Mouse (Mus musculus) MEL (cell line): ENCODE measurements around the gene Col26a1. TPM values are rescaled to one million over a fixed set of nuclear protein-coding genes. Genes with fewer than 3 reads are reported as not detected.

ENCODE experiments used
- DNase-seq: peaks from one replicate; pipeline ENCODE4 v3.0.0; 2011; ENCODE audit warnings: low read depth, low spot score
- H3K27ac ChIP-seq: 2 replicates; pipeline ENCODE4 v1.5.1; 2012; ENCODE audit warnings: low read depth, mild to moderate bottlenecking, control low read depth, low read length, moderate library complexity; ENCODE audit not compliant: control insufficient read depth
- H3K27me3 ChIP-seq, 2 experiments: fragments of 150-350 bp in 1 of 2; sonication (generic) in 1 of 2; 2 replicates each; pipeline ENCODE4 v1.6.1; 2012; ENCODE audit warnings: low read length in 2 of 2, mild to moderate bottlenecking in 2 of 2, improper control_type of control experiment in 1 of 2, moderate library complexity in 1 of 2; ENCODE audit not compliant: insufficient read depth in 2 of 2, control insufficient read depth in 1 of 2
- H3K36me3 ChIP-seq, 2 experiments: 2 replicates each; pipeline ENCODE4 v1.6.1; 2012 to 2014; ENCODE audit warnings: low read length in 2 of 2, improper control_type of control experiment in 1 of 2, inconsistent platforms in 1 of 2, mild to moderate bottlenecking in 1 of 2; ENCODE audit not compliant: insufficient read depth in 2 of 2, control insufficient read depth in 1 of 2
- H3K4me1 ChIP-seq, 2 experiments: fragments of 150-350 bp in 1 of 2; sonication (generic) in 1 of 2; 2 replicates each; pipeline ENCODE4 v1.6.1; 2012; ENCODE audit warnings: low read length in 2 of 2, improper control_type of control experiment in 1 of 2, mild to moderate bottlenecking in 1 of 2; ENCODE audit not compliant: insufficient read depth in 2 of 2, control insufficient read depth in 1 of 2
- H3K4me3 ChIP-seq, 2 experiments: fragments of 150-350 bp in 1 of 2; sonication (generic) in 1 of 2; 2 replicates each; pipeline ENCODE4 v1.5.1; 2012; ENCODE audit warnings: low read depth in 2 of 2, low read length in 2 of 2, mild to moderate bottlenecking in 2 of 2, moderate library complexity in 2 of 2, control low read depth in 1 of 2, improper control_type of control experiment in 1 of 2; ENCODE audit not compliant: control insufficient read depth in 1 of 2, insufficient read depth in 1 of 2
- H3K79me2 ChIP-seq: 2 replicates; pipeline ENCODE4 v1.6.1; 2012; ENCODE audit warnings: mild to moderate bottlenecking, low read length, moderate library complexity; ENCODE audit not compliant: control insufficient read depth, poor library complexity, insufficient read depth
- H3K9ac ChIP-seq: 2 replicates; pipeline ENCODE4 v1.6.1; 2012; ENCODE audit warnings: low read depth, mild to moderate bottlenecking, control low read depth, low read length, moderate library complexity; ENCODE audit not compliant: control insufficient read depth, poor library complexity, severe bottlenecking
- H3K9me3 ChIP-seq: fragments of 150-350 bp; sonication (generic); replicated peaks from 2 replicates; pipeline ENCODE4 v1.6.1; 2012; ENCODE audit warnings: mild to moderate bottlenecking, low read length, improper control_type of control experiment, moderate library complexity; ENCODE audit not compliant: insufficient read depth
- CHD1 ChIP-seq: IDR thresholded peaks from 2 replicates; pipeline ENCODE4 v1.6.1; 2012; ENCODE audit warnings: low read depth, mild to moderate bottlenecking, inconsistent platforms, low read length, improper control_type of control experiment
- CHD2 ChIP-seq: IDR thresholded peaks from 2 replicates; pipeline ENCODE4 v1.6.1; 2011; ENCODE audit warnings: low read length, improper control_type of control experiment
- CTCF ChIP-seq, 3 experiments: IDR thresholded peaks in 2 of 3; conservative IDR thresholded peaks in 1 of 3; 2 replicates each; pipeline ENCODE4 v1.5.1; 2011 to 2012; ENCODE audit warnings: low read length in 3 of 3, low read depth in 2 of 3, mild to moderate bottlenecking in 2 of 3, improper control_type of control experiment in 1 of 3, inconsistent platforms in 1 of 3, mixed read lengths in 1 of 3, moderate library complexity in 1 of 3; ENCODE audit not compliant: control insufficient read depth in 1 of 3, insufficient read depth in 1 of 3, poor library complexity in 1 of 3, severe bottlenecking in 1 of 3
- ELF1 ChIP-seq: IDR thresholded peaks from 2 replicates; pipeline ENCODE4 v1.6.1; 2014; ENCODE audit warnings: low read depth, mild to moderate bottlenecking, inconsistent platforms, low read length, improper control_type of control experiment, moderate library complexity
- EP300 ChIP-seq, 2 experiments: IDR thresholded peaks; 2 replicates each; pipeline ENCODE4 v1.6.1; 2011; ENCODE audit warnings: improper control_type of control experiment in 2 of 2, low read length in 2 of 2, low read depth in 1 of 2, mild to moderate bottlenecking in 1 of 2
- GABPA ChIP-seq: IDR thresholded peaks from 2 replicates; pipeline ENCODE4 v1.6.1; 2012; ENCODE audit warnings: low read depth, mild to moderate bottlenecking, inconsistent platforms, low read length, improper control_type of control experiment, moderate library complexity
- GATA1 ChIP-seq: IDR thresholded peaks from 2 replicates; pipeline ENCODE4 v1.6.1; 2011; ENCODE audit warnings: low read depth, low read length, improper control_type of control experiment
- HCFC1 ChIP-seq: IDR thresholded peaks from 2 replicates; pipeline ENCODE4 v1.6.1; 2012; ENCODE audit warnings: low read depth, mild to moderate bottlenecking, inconsistent platforms, low read length, improper control_type of control experiment, moderate library complexity
- JUND ChIP-seq: IDR thresholded peaks from 2 replicates; pipeline ENCODE4 v1.6.1; 2011; ENCODE audit warnings: low read depth, mild to moderate bottlenecking, improper control_type of control experiment, low read length
- MAX ChIP-seq: IDR thresholded peaks from 2 replicates; pipeline ENCODE4 v1.6.1; 2011; ENCODE audit warnings: low read length, improper control_type of control experiment
- MAZ ChIP-seq: IDR thresholded peaks from 2 replicates; pipeline ENCODE4 v1.6.1; 2012; ENCODE audit warnings: low read depth, mild to moderate bottlenecking, inconsistent platforms, low read length, improper control_type of control experiment
- MYB ChIP-seq: IDR thresholded peaks from 2 replicates; pipeline ENCODE4 v1.6.1; 2011; ENCODE audit warnings: mild to moderate bottlenecking, low read depth, low read length, improper control_type of control experiment
- MYC ChIP-seq: IDR thresholded peaks from 2 replicates; pipeline ENCODE4 v1.6.1; 2011; ENCODE audit warnings: low read depth, mild to moderate bottlenecking, low read length, improper control_type of control experiment, moderate library complexity
- NELFE ChIP-seq: IDR thresholded peaks from 2 replicates; pipeline ENCODE4 v1.6.1; 2011; ENCODE audit warnings: low read depth, low read length, improper control_type of control experiment
- POLR2A ChIP-seq, 2 experiments: IDR thresholded peaks; 2 replicates each; pipeline ENCODE4 v1.6.1; 2011 to 2012; ENCODE audit warnings: low read length in 2 of 2, mild to moderate bottlenecking in 2 of 2, control low read depth in 1 of 2, improper control_type of control experiment in 1 of 2, low read depth in 1 of 2, moderate library complexity in 1 of 2; ENCODE audit not compliant: control insufficient read depth in 1 of 2, insufficient read depth in 1 of 2, poor library complexity in 1 of 2
- POLR2AphosphoS5 ChIP-seq: IDR thresholded peaks from 2 replicates; pipeline ENCODE4 v1.6.1; 2012; ENCODE audit warnings: low read depth, borderline replicate concordance, mild to moderate bottlenecking, inconsistent platforms, low read length, moderate library complexity, mixed read lengths
- RAD21 ChIP-seq: IDR thresholded peaks from 2 replicates; pipeline ENCODE4 v1.6.1; 2011; ENCODE audit warnings: mild to moderate bottlenecking, low read depth, low read length, improper control_type of control experiment
- SIN3A ChIP-seq: IDR thresholded peaks from 2 replicates; pipeline ENCODE4 v1.6.1; 2012; ENCODE audit warnings: low read length, improper control_type of control experiment, inconsistent platforms
- TBP ChIP-seq: IDR thresholded peaks from 2 replicates; pipeline ENCODE4 v1.8.0; 2011; ENCODE audit warnings: low read depth, low read length, improper control_type of control experiment
- USF1 ChIP-seq: IDR thresholded peaks from 2 replicates; pipeline ENCODE4 v1.6.1; 2014; ENCODE audit warnings: low read depth, mild to moderate bottlenecking, inconsistent platforms, low read length, improper control_type of control experiment, moderate library complexity
- ZC3H11A ChIP-seq: IDR thresholded peaks from 2 replicates; pipeline ENCODE4 v1.6.1; 2012; ENCODE audit warnings: low read depth, mild to moderate bottlenecking, inconsistent platforms, low read length, improper control_type of control experiment
- ZKSCAN1 ChIP-seq: IDR thresholded peaks from 2 replicates; pipeline ENCODE4 v1.6.1; 2012; ENCODE audit warnings: low read depth, mild to moderate bottlenecking, inconsistent platforms, low read length, improper control_type of control experiment, moderate library complexity
- ZMIZ1 ChIP-seq: IDR thresholded peaks from 2 replicates; pipeline ENCODE4 v1.6.1; 2012; ENCODE audit warnings: low read depth, mild to moderate bottlenecking, inconsistent platforms, low read length, improper control_type of control experiment, moderate library complexity
- polyA plus RNA-seq, 2 experiments: library from polyadenylated mRNA; stranded (reverse) in 1 of 2; unstranded in 1 of 2; fragments of >175 nt in 1 of 2; fragments of >200 nt in 1 of 2; gene quantifications; 2 replicates each; pipeline versions ENCODE4 v1.2.1 to v1.2.4; 2012; ENCODE audit warnings: low replicate concordance in 2 of 2, low read depth in 1 of 2; ENCODE audit not compliant: insufficient read length in 2 of 2, insufficient read depth in 1 of 2, missing spikeins in 1 of 2
- total RNA-seq: library from RNA; depleted of rRNA; stranded (reverse); fragments of 300-350 nt; gene quantifications from 2 replicates; pipeline ENCODE4 v1.2.3, GENCODE M21; 2012

Col26a1 gene
- total and polyA plus RNA-seq, 3 experiments = not detected

DNA sequence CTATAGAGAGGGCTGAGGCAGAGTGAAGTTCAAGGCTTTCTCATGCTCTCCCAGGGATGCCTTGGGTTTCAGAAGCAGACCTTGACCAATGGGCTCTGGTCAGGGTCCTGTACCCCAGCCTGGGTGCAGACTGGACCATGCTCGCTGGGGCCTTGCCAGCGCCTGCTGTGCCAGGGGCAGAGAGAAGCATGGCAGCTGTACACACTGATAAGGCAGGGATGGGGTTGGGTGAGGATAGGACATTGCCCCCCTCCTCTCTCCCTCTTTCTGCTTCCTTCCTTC lies 165.5 kb downstream of the Col26a1 start:
- Histone ChIP-seq H3K27ac (no peak overlapping the region), H3K79me2 (no peaks in the 10 kb centered on the region), H3K4me1 (no peaks in the 10 kb centered on the region), H3K4me3 (no peak overlapping the region), H3K9ac (no peak overlapping the region), H3K27me3 (no peaks in the 10 kb centered on the region; a peak in 1 of 4 replicates), H3K36me3 (no peaks in the 10 kb centered on the region), H3K9me3 (no peaks in the 10 kb centered on the region)
- TF ChIP-seq RAD21 (no peak), NELFE (no peak), CHD1 (no peak), POLR2AphosphoS5 (no peak), HCFC1 (no peak), CHD2 (no peak), ELF1 (no peak), ZKSCAN1 (no peak), GATA1 (no peak), USF1 (no peak), MYB (no peak), ZC3H11A (no peak), MYC (no peak), SIN3A (no peak), MAX (no peak), GABPA (no peak), MAZ (no peak), ZMIZ1 (no peak)
- no peak for DNase-seq

DNA sequence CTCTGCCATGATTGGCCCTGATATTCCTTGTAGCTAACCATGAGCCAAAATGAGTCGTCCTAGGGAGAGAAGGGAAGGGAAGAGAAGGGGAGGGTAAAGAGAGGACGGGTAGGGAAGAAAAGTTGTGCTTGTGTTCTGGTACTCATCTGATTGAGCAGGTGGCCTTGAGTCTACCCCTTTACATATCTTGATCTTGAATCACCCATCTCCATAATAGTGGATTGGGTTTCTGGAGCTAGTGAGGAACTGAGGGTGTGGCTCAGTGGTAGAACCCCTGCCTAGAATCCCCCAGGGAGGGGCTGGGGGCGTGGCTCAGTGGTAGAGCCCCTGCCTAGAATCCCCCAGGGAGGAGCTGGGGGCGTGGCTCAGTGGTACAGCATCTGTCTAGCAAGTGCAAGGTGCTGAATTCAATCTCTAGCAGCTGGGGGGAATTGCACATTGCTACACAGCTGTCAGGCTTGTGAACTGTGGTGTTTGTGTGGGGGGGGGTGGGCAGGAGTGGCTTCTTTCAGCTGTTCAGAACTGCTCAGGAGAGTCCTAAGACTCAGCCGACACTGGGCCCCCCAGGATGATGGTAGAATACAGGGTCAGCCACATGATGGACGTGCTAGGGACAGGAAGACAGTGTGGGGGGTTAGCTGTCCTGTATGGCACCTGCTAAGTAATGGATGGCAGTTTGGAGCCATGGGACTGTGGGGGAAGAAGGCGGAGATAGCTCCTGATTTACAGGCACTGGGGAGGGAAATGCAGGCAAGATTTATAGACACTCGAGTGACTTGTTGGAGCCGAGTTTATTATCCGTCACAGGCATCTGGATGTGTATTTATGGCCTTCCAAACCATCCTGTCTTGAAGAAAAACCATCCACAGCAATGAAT lies 166.1 kb downstream of the Col26a1 start:
- no peak for DNase-seq
- no peak overlapping the region for H3K27ac ChIP-seq
- TF ChIP-seq GATA1 (no peak), EP300 (IDR thresholded peaks at IDR 0.05; ENCODE audit: low read depth in 1 of 2, low read length in 2 of 2) (no peak), POLR2AphosphoS5 (no peak), CTCF (IDR thresholded peaks at IDR 0.05 in 2 of 3, conservative IDR thresholded peaks at IDR 0.05 in 1 of 3; ENCODE audit: control insufficient read depth in 1 of 3, insufficient read depth in 1 of 3, low read depth in 2 of 3, low read length in 3 of 3, poor library complexity in 1 of 3, severe bottlenecking in 1 of 3) (no peak), TBP (no peak), SIN3A (no peak), MAX (no peak), JUND (no peak), POLR2A (IDR thresholded peaks at IDR 0.05; ENCODE audit: control insufficient read depth in 1 of 2, insufficient read depth in 1 of 2, low read depth in 1 of 2, low read length in 2 of 2, poor library complexity in 1 of 2) (no peak)
- no peaks in the 10 kb centered on the region for H3K79me2 ChIP-seq
- H3K27me3 ChIP-seq = no peaks in the 10 kb centered on the region; a peak in 1 of 4 replicates
- H3K9me3 ChIP-seq = no peaks in the 10 kb centered on the region
- H3K36me3 ChIP-seq = no peaks in the 10 kb centered on the region
- H3K9ac ChIP-seq = no peak overlapping the region
- no peaks in the 10 kb centered on the region for H3K4me1 ChIP-seq
- no peak overlapping the region for H3K4me3 ChIP-seq
